Mouse (Mus musculus): Measurements from ENCODE around the gene Abcc8. TPM values are rescaled to one million over a fixed set of nuclear protein-coding genes. Genes with fewer than 3 reads are reported as not detected.
"Not testable (repeated sequence)": the region's sequence is repeated elsewhere in the genome, so short reads cannot be mapped to it uniquely, and the experiment has no call there.

The Abcc8 gene
- polyA plus RNA-seq (2012; ENCODE audit: insufficient read depth, insufficient read length, missing spikeins) = 1.1 TPM in 1 of 2 replicates, not detected in the other

DNA sequence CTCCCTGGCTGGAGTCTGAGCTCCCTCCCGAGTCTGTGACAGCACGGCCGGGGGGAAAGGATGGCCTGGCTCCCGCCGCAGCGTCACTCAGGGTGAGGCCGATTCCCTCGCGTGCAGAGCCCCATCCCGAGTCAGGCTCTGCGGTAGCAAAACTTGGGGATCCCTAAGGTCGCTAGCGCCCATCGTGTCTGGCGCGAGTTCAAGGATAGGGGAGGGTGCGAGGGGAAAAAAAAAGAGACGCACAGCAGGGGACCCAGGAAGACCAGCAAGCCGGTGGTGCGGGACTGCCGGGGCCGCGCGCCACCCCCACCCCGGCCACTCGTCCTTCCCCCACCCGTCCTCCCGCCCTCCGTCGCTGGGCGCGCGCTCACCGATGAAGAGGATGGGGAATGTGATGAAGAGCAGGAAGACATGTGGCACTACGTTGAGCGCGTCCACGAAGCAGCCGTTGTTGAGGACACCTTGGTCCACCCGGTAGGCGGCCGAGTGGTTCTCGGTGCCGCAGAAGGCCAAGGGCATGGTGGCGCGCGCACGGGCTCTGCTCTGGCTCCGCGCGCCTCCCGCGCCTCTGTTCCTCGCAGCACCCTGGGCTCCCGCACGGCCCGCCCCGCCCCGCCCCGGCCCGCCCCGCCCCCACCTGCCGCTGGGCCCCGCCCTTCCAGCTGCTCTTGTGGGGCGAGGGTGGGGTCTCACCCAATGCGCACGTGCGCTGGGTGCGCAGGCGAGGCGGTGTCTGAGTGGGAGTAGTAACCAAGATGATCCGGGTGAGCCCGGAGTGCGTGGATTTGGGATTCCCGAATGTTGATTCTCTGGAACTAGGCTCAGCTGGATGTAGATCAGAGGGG is at the start of gene Abcc8:
Gene Abcc8, minus strand, starts transcription at position 603 of the 845 bp plus-strand sequence.
- Histone ChIP-seq H3K4me3 (ENCODE audit: insufficient read depth, low read depth, low read length) (no peak within 1 kb of the TSS), H3K4me1 (ENCODE audit: control insufficient read depth, insufficient read depth, insufficient read length, low read length) (no peaks in the 10 kb centered on the region), H3K27ac (replicated peaks; ENCODE audit: low read depth, low read length) (no peak within 1 kb of the TSS)

DNA sequence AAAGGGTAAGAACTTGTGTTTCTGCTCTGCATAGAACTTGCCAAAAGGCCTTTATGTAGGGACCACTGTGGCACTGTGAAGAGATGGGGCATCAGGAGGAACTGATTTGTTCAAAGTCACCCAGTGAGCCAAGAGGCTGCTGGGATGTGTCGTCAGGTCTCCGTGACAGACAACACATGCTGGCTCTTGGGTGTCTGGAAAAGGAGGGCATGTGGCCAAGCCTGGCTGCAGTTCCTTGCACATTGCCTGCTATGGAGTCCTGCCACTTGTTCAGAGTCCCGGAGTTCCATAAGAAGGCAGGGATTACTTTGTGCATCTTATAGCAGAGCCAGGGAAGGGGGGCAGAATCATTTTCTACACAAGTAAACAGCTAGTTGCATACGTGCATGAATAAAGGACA is 47.1 kb upstream of the Abcc8 start:
- Histone ChIP-seq H3K4me1 (ENCODE audit: control insufficient read depth, insufficient read depth, insufficient read length, low read length) (no peaks in the 10 kb centered on the region), H3K4me3 (ENCODE audit: insufficient read depth, low read depth, low read length) (no peak overlapping the region), H3K27ac (replicated peaks; ENCODE audit: low read depth, low read length) (no peak overlapping the region)

DNA sequence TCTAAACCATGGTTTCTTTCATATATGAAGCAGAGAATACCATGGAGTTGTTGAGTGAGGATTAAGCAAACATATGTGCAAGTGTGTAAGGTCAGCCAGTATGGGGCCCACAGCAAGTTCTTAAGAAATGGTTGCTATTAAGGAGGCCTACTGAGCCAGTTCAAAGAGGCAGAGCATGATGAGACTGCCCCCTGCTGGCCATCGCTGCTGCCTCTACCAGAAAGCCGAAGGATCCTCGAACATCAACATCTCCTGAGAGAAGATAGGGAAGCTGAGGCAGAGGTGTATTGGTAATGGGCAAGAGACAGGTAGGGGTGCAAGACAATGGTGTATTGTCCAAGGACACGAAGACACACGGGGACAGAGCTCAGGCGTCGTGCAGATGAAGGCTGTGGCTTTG is 46.4 kb upstream of the Abcc8 start:
- Histone ChIP-seq H3K4me1 (ENCODE audit: control insufficient read depth, insufficient read depth, insufficient read length, low read length) (no peaks in the 10 kb centered on the region), H3K27ac (replicated peaks; ENCODE audit: low read depth, low read length) (no peak overlapping the region), H3K4me3 (ENCODE audit: insufficient read depth, low read depth, low read length) (no peak overlapping the region)

DNA sequence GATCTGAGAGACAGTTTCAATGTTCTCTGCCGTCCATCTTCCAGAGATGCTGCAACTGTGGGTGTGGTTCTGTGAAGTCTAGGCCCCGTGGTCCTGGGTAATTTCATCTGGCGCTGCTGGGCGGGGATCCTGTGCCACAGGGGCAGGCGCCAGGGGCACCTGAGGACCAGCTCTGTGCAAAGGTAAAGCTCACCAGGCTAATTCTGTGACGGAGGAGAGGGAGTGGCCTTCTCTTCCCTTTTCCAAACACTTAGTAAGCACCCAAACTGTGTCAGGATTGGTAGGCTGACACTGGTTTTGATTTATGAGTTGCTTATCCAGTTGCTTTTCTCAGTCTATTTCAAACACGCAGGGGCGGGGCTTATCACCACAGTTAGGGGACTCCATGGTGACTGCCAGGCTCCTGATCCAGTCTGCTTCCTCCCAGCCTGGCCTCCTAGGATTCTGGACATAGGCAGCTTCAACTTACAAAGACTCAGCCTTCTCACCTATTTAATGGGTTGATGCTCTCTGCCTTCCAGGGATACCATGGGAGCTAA is 40.8 kb upstream of the Abcc8 start:
- H3K4me1 ChIP-seq (ENCODE audit: control insufficient read depth, insufficient read depth, insufficient read length, low read length) = no peaks in the 10 kb centered on the region

DNA sequence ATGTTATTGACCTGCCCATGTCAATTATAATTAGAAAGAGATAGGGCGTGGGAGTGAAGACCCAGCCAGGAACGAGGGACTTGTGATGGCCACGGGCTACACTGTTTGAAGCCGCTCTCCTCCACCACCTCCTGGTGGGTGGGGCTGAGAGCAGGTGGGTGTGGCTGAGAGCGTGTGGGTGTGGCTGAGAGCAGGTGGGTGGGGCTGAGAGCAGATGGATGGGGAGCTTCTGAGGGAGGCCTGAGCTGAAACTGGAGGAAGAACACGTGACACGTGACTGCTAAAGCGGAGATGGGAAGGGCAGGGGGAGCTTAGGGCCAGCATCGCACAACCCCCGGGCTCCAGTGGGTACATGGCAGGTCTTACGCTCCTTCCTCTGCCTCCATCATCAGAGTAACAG is 38.6 kb upstream of the Abcc8 start:
- Histone ChIP-seq H3K4me1 (ENCODE audit: control insufficient read depth, insufficient read depth, insufficient read length, low read length) (no peaks in the 10 kb centered on the region), H3K4me3 (ENCODE audit: insufficient read depth, low read depth, low read length) (no peak overlapping the region), H3K27ac (replicated peaks; ENCODE audit: low read depth, low read length) (no peak overlapping the region)

More for the DNA sequence above, 40.8 kb upstream of the Abcc8 start:
- H3K27ac ChIP-seq (replicated peaks; ENCODE audit: low read depth, low read length) = no peak overlapping the region
- no peak overlapping the region for H3K4me3 ChIP-seq (ENCODE audit: insufficient read depth, low read depth, low read length)

- Histone ChIP-seq H3K4me1 (ENCODE audit: control insufficient read depth, insufficient read depth, insufficient read length, low read length) (no peaks in the 10 kb centered on the region), H3K4me3 (ENCODE audit: insufficient read depth, low read depth, low read length) (no peak overlapping the region), H3K27ac (replicated peaks; ENCODE audit: low read depth, low read length) (no peak overlapping the region)
Observed at GRCm38 (mm10) chr7:46216481-46216880, 36.6 kb upstream of the Abcc8 start.

GRCm38 (mm10) chr7:46210276-46210675 is 30.4 kb upstream of the Abcc8 start:
- H3K4me1 ChIP-seq (ENCODE audit: control insufficient read depth, insufficient read depth, insufficient read length, low read length) = no peaks in the 10 kb centered on the region
- no peak overlapping the region for H3K4me3 ChIP-seq (ENCODE audit: insufficient read depth, low read depth, low read length)
- no peak overlapping the region for H3K27ac ChIP-seq (replicated peaks; ENCODE audit: low read depth, low read length)

DNA sequence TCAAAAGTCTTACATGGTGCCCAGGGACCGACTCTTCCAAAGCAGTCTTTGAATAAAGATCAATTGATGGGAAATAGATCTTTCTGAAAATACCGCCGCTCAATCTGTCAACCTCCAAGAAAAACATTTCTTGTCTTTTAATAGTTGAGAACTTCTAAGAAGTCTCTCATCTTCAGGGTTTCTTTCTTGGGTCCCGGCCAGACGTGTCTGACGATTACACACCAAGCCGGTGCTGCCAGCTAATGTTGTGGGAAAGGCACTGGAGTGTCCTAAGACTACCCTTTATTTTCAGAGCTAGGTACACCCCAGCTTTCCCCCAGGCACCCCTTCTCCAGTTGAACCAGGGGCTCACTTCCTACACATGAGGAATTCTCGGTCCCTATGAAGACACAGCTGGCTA is 28.3 kb upstream of the Abcc8 start:
- no peaks in the 10 kb centered on the region for H3K4me1 ChIP-seq (ENCODE audit: control insufficient read depth, insufficient read depth, insufficient read length, low read length)
- no peak overlapping the region for H3K27ac ChIP-seq (replicated peaks; ENCODE audit: low read depth, low read length)
- H3K4me3 ChIP-seq (ENCODE audit: insufficient read depth, low read depth, low read length) = no peak overlapping the region

- Histone ChIP-seq H3K4me3 (ENCODE audit: insufficient read depth, low read depth, low read length) (no peak overlapping the region), H3K27ac (replicated peaks; ENCODE audit: low read depth, low read length) (no peak overlapping the region)
Observed at GRCm38 (mm10) chr7:46204775-46205174, 24.9 kb upstream of the Abcc8 start.

DNA sequence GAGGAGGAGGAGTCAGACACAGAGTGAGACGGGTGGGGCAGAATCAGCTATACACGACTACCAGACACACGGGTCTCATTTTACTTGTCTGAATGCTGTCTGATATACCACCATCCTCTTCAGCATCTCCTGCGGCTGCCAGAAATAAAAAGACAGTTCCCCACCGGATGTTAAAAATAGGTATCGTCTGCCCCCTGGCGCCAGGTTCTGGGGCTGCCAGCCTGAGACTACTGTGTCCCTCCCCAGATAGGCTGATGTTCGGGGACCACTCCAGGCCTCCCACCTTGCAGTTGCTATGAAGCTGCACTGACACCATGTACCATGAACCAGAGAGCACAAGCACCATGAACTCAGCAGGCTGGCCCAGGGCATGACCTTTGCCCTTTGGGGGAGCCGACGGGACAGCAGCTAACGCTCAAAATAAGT is 24.2 kb upstream of the Abcc8 start:
- Histone ChIP-seq H3K27ac (replicated peaks; ENCODE audit: low read depth, low read length) (no peak overlapping the region), H3K4me3 (ENCODE audit: insufficient read depth, low read depth, low read length) (no peak overlapping the region), H3K4me1 (ENCODE audit: control insufficient read depth, insufficient read depth, insufficient read length, low read length) (no peaks in the 10 kb centered on the region)

More at GRCm38 (mm10) chr7:46204775-46205174, 24.9 kb upstream of the Abcc8 start:
- no peaks in the 10 kb centered on the region for H3K4me1 ChIP-seq (ENCODE audit: control insufficient read depth, insufficient read depth, insufficient read length, low read length)

GRCm38 (mm10) chr7:46201649-46202048 is 21.8 kb upstream of the Abcc8 start:
- Histone ChIP-seq H3K27ac (replicated peaks; ENCODE audit: low read depth, low read length) (no peak overlapping the region), H3K4me3 (ENCODE audit: insufficient read depth, low read depth, low read length) (no peak overlapping the region), H3K4me1 (ENCODE audit: control insufficient read depth, insufficient read depth, insufficient read length, low read length) (no peaks in the 10 kb centered on the region)

DNA sequence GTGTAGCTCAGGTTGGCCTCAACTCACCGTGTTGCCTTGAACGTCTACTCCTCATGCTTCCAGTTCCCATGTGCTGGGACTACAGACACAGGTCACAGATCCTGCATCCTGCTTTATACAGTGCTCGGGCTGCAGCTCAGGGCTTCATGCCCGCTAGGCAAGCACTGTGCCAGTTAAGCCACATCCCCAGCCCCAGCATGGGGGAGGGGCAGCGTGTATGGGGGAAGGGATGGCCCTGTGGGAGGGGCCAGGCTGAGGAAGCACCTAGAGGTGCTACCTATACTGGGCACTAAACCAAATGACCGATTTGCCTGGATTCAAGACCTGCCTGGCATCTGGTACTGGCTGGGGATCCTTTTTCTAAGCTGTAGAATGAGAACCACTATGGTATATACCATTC is 20.2 kb upstream of the Abcc8 start:
- Histone ChIP-seq H3K4me1 (ENCODE audit: control insufficient read depth, insufficient read depth, insufficient read length, low read length) (no peaks in the 10 kb centered on the region), H3K4me3 (ENCODE audit: insufficient read depth, low read depth, low read length) (no peak overlapping the region), H3K27ac (replicated peaks; ENCODE audit: low read depth, low read length) (no peak overlapping the region)

GRCm38 (mm10) chr7:46195356-46195755 is 15.5 kb upstream of the Abcc8 start:
- no peaks in the 10 kb centered on the region for H3K4me1 ChIP-seq (ENCODE audit: control insufficient read depth, insufficient read depth, insufficient read length, low read length)
- no peak overlapping the region for H3K27ac ChIP-seq (replicated peaks; ENCODE audit: low read depth, low read length)
- no peak overlapping the region for H3K4me3 ChIP-seq (ENCODE audit: insufficient read depth, low read depth, low read length)

- no peak overlapping the region for H3K4me3 ChIP-seq (ENCODE audit: insufficient read depth, low read depth, low read length)
- H3K27ac ChIP-seq (replicated peaks; ENCODE audit: low read depth, low read length) = no peak overlapping the region
- H3K4me1 ChIP-seq (ENCODE audit: control insufficient read depth, insufficient read depth, insufficient read length, low read length) = no peaks in the 10 kb centered on the region
Observed at GRCm38 (mm10) chr7:46184232-46184631, 4.4 kb upstream of the Abcc8 start.

DNA sequence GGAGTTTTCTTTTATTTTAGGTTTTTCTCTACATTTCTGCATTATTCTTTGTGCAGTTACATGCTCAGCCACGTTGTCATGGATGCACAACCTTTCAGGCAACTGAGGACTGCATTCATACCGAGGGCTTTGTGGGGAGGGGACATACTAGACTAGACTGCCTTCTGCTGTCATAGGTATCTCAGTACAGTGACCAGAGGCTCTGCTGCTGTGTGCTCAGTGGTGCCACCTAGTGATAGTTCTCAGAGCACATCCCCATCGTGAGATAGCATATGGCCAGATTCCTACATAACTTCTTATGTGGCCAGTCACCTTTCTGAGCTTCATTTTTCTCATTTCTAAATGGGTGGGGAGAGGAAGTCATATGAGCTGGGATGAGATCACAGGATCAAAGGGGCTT is 1.8 kb upstream of the Abcc8 start:
- Histone ChIP-seq H3K27ac (replicated peaks; ENCODE audit: low read depth, low read length) (no peak overlapping the region), H3K4me3 (ENCODE audit: insufficient read depth, low read depth, low read length) (no peak overlapping the region), H3K4me1 (ENCODE audit: control insufficient read depth, insufficient read depth, insufficient read length, low read length) (no peaks in the 10 kb centered on the region)

- H3K27ac ChIP-seq (replicated peaks; ENCODE audit: low read depth, low read length); H3K4me3 ChIP-seq (ENCODE audit: insufficient read depth, low read depth, low read length); H3K4me1 ChIP-seq (ENCODE audit: control insufficient read depth, insufficient read depth, insufficient read length, low read length): not testable (repeated sequence)
Observed at GRCm38 (mm10) chr7:46168980-46169379, 10.9 kb downstream of the Abcc8 start.
